Mouse (Mus musculus) regulatory T cell (primary cell): ENCODE data around the gene Ephx4.
"Not testable (repeated sequence)": the region's sequence is repeated elsewhere in the genome, so short reads cannot be mapped to it uniquely, and the experiment has no call there.

Experiments
- in situ Hi-C: fragments of 300-600 bp; cut with MboI, MseI; formaldehyde crosslinking; loops from one replicate; pipeline ENCODE4 v1.15.1; 2025; ENCODE audit warnings: high pct_unique_total_duplicates

The Ephx4 gene

DNA sequence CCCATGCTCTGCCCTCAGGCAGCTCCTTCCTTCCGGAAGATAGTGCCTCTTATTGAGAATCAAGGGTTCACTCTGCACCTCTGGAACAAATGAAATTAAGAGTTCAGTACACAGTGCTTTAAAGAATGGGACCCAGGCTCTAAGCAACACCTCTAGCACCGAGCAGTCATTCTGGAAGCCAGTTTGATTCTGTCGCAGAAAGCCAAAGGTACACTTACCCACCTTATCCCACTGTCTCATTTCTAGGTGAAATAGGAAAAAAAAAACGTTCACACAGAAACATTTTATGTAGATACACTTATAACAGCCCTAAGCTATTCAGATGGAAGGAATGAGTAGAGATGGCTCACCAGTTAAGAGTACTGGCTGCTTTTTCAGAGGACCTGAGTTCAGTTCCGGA is at the start of gene Ephx4:
Gene Ephx4, plus strand, starts transcription at position 301 of the 400 bp plus-strand sequence.
- in situ Hi-C loops, result no loop called here

DNA sequence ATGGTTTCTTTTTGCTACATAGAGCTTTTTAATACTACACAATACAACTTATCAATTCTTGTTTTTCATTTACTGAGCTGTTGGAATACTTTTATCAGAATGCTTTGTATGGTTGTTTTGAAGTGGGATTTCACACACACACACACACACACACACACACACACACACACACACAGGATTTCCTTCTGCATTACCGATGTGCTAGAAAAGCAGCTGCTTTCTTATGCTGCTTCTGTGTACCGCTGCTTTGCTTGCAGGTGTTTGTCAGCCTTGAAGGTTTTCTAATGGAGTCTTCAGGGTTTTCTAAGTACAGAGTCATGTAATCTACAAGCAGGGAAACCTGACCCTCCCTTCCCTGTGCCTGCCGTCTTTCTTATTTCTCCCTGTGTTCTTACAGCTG is 48.6 kb upstream of the Ephx4 start:
- in situ Hi-C loops, result no loop called here

DNA sequence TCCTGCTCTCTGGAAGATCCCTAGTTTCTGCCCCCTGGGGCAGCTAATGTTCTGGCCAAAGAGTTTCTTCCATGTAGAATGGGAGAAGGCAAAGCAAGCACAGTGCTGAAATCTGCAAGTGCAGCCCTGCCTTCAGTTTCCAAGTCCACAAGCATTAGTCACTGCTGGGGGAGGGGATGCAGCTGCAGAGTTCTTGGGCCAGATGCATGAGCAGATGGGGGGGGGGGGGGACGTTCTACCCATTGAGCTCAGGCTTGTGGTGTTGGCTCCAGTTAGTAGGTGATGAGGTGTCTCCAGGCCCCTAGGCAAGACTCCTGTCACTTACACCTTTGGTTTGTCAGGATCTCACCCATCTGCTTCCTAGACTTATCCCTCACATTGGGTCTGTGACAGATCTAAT is 46.7 kb upstream of the Ephx4 start:
- in situ Hi-C loops, result no loop called here

DNA sequence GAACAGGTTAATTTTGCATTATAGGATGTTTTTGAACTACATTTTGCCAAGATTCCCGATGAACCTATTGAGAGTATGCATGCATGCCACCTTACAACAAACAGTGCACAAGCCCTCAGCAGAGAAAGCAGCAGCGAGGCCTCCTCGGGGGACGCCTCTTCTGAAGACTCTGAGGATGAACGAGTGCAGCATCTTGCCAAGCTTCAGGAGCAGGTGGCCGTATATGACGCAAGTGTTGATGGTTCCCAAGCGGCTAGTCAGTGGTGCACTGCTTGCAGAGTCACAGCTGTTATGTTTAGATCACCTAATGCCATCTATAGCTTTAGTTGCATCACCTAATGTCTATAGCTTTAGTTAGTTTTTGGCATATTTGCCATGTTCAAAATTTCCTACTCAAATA is 44.8 kb upstream of the Ephx4 start:
- in situ Hi-C loops, result no loop called here

DNA sequence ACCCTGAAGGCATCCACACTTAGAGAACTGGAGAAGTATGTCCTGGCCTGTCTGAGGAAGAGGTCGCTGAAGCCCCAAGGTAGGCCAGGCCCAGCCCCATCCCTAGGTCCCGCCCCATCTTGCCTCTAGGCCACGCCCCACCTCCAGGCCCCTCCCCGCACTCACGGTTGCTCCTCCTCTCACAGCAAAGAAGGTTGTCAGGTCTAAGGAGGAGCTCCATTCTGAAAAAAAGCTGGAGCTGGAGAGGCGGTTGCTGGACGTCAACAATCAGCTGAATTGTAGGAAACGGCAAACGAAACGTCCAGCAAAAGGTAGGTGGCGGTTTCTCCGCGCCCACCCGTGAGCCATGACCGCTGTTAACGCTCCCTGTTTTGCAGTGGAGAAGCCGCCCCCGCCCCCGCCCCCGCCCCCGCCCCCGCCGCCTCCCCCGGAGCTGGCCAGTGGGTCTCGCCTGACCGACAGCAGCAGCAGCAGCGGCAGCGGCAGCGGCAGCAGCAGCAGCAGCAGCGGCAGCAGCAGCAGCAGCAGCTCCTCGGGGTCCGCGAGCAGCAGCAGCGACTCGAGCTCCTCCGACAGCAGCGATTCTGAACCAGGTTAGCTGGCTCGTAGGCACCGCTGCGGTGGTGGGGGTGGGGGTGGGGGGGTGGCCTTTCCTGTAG is 43.0 kb upstream of the Ephx4 start:
- in situ Hi-C loops, result no loop called here

DNA sequence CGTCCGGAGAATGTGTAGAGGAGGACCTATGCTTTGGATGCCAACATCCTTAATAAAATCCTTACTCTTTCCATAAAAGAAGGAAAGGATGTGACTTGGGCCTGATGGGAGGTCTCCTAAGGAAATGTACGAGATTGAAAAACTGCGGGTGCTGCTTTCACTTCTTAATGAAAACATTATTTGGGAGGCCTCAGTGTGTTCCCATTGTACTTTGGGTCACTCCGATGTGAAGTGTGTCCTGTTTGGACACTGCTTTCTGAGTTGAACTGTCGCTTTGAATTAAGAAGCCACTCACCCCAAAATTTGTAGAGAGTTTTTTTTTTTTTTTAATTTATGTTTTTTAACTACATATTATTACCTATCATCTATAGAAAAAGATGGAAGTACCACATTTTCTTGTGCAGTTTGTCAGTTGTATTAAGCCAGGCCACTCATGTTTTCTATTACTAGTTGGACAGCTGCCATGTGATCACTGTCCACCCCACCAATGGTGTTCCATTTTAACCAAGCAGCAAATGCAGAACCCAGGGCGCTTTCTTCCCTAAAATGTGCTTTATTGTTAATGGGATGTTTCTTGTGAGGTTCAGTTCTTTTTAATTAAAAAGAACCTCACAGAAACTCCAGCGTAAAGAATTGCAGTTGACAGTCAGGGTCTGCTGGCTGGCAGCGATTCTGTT is 42.3 kb upstream of the Ephx4 start:
- in situ Hi-C loops, result no loop called here

DNA sequence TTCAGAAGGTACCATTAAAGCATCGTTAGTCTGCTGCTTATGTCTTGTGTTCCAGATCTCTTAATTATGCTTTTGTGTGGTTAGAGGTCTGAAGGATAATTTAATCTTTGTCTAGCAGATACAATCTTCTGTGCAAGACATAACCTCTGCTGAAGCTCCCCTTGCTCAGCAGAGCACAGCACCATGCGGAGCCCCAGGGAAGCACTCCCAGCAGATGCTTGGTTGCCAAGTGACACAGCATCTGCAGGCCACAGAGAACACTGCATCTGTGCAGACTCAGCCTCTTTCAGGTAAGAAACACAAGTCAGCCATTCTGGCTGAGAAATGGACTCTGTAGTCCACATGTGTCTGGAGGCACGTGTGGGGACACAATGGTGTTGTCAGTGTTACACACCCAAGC is 32.5 kb upstream of the Ephx4 start:
- in situ Hi-C loops, result no loop called here

DNA sequence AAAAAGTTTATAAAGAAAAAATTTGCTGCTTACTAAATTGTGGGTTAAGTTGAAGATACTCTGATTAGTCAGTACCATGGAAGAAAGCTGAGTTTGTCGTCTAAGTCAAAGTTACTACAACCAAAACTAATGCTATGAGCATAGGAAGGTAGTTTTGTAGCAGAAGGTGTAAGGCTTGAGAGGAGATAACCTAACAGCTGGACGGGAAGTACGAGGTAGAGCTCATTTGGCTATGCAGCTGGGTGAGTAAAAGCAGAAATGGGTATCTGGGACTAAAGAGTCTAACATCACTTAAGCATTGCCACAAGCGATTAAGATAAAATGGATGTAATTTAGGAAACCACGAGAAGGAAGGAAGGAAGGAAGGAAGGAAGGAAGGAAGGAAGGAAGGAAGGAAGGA is 31.2 kb upstream of the Ephx4 start:
- in situ Hi-C loops, result no loop called here

DNA sequence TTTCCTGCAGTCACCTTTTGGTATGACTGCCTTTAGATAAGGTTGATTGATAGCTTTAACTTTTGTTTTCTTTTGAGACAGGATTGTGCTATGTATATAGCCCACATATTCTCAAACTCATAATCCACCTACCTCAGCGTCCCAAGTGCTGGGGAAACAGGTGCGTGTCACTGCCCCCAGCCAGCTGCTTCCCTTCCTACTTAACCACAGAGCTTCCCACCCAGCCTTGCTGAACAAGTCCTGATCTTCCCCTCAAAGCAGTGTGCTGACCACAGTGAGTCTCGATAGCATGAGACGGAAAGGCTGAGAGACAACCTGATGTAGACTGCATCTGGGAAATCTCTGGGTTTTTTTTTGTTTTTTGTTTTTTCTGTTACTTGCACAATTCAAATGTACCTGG is 29.3 kb upstream of the Ephx4 start:
- in situ Hi-C loops, result no loop called here

DNA sequence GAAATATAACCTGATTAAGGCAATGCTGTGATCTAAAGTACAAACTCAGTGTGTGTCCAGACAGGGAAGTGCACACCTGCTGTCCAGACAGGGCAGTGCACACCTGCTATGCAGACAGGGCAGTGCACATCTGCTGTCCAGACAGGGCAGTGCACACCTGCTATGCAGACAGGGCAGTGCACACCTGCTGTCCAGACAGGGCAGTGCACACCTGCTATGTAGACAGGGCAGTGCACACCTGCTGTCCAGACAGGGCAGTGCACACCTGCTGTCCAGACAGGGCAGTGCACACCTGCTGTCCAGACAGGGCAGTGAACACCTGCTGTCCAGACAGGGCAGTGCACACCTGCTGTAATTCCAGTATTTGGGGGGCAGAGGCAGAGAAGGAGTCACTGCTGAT is 16.1 kb upstream of the Ephx4 start:
- in situ Hi-C loops, result not testable (repeated sequence)

DNA sequence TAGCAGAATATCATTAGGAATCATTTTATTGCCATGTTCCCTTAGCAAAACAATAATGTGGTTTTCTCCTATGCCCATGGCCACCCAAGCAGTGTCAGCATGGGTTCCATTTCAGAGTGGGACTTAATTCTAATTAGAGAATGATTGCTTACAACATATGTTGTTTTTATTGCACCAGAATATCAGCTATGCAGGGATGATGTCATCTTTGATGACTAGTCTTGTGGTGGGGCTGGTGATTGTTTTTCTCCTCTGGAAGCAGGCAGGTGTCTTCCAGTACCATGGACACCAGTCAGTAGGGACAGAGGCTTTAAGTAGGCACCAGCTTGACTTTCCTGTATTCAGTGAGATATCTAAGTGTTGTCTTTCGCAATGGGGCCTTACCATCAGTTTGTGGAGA is 14.7 kb upstream of the Ephx4 start:
- in situ Hi-C loops, result no loop called here

DNA sequence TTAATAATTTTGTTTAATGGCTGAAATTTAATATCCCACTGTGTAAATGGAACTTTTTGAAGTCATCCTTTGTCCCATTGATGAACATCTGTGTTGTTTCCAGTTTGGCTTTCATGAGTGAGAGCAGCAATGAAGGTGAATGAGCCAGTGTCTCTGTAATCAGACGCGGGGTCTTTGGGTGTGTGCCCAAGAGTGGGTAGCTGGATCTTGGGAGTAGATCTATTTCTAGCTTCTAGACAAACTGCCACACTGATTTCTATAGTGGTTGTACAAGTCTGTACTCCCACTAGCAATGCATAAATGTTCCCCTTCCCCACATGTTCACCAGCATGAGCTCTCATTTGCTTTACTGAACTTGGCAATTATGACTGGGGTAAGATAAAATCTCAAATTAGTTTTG is 13.2 kb upstream of the Ephx4 start:
- in situ Hi-C loops, result no loop called here

DNA sequence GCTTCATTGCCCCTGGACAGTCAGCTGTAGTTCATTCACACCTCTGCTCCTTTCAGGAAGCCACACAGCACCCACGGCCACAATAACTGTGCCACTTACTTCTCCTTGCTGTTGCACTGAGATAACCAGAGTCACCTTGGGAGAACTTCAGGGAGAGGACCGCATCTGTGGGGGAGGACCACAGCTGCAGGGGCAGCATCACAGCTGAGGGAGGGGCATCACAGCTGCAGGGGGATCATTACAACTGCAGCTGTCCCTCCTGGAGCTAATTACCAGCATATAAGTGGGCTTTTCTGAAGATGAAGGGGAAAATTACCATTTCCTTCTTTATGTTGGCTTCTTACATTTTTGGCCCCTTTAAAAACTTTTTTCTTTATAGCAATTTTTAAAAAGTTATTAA is 8.1 kb upstream of the Ephx4 start:
- in situ Hi-C loops, result no loop called here

DNA sequence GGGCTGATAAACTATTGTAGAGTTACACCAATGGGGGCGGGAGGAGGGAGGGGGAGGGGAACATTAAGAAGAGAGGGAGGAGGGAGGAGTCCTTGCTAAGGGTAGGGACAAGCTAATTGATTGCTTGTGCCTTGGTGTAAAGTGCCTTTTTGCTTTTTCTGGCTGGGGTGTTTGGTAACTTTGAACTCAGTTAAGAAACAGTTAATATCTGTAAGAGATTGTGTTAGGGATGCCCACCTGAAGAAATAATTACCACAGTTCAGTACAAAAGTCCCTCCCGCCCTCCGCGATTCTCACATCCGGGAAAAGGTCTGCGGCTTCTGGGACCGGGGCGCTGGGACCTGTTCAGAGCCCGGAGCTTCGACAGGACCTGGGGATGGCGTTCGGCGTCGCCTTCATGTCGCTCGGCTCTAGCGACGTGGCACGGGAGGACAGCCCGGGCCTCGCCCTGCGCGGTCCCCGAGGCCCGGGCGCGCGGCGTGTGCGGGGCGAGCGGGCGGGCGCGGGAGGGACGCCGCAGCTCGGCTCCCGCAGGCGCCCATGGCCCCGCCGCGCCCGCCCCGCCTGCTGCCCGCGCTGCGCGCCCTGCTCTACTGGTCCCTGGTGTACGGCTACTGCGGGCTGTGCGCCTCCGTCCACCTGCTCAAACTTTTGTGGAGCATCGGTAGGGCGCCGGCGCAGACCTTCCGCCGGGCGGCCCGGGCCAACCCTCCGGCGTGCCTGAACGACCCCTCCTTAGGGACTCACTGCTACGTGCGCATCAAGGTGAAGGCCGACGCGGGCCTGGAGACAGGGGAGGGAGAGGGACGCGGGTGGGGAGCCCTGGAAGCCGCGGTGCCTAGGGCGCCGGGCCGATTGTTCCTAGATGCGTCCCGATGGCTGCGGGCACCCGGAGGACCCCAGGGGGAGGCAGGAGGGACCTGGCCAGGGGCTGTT is 743 bp downstream of the Ephx4 start:
- in situ Hi-C loops, result no loop called here

DNA sequence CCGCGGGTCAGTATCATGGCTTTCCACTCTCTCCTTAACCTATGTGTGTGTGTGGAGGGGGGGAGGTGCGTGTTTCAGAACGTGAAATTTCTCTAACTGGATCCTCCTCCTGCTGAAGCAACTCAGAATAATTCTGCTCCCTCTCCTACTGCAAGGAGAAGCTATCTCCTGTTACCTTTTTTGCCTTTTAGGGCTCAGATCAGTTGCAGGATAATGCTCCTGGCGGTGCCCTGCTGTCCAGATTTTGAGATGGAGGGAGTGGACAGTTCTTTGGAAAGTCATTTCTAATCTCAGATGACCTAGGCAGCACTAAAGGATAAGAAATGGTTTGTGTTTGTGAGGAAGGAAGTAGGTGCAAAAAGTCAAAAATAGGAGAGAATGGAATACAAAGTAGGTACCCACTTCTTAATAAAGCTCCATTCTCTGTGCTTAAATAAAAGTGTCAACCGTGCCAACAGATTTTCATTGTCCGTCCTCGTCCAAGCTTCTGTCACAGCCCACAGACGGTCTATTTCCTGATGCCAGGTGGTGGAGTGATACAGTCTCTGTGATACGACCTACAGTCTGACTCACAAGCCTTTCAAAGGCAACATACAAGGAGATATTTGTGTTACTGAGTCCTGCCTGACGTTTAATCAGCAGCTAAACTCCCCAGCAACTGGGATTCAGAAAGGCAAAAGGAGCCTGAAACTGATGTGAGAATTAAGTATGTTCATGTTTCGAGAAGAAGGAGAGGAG is 1.6 kb downstream of the Ephx4 start:
- in situ Hi-C loops, result no loop called here

DNA sequence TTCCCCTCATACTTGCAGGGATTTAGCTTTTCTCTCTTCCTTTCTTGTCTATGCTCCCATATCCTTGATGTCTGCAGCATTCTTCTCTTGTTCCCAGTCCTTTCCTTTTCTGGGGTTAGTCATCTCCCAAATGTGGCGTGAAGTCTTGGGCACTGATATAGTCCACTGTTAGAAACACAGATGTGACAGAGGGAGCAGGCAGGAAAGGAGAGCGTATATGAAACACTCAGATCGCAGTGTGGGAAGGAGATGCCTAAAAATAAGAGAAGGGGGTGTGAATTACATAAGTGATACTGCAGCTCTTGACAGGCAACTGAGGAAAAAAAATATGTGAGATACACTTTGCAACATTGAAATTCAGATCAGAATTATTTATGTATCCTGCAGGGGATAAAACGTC is 2.8 kb downstream of the Ephx4 start:
- in situ Hi-C loops, result no loop called here

DNA sequence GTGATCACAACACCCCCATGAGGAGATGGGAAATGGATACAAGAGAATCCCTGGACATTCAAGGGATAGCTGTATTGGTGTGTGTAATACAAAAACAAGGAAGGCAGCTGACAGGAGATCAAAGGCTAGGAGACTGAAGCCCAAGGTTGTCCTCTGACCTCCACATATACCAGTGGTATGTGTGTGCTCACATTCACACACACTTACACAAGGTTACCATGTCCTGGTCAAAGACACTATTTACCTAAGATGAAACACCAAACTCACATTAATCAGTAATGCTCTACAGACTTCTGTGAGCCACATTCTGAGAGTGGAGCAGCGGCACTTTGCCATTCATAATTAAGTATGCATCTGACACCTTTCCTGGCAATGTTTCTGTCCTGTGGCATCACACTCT is 7.8 kb downstream of the Ephx4 start:
- in situ Hi-C loops, result no loop called here

DNA sequence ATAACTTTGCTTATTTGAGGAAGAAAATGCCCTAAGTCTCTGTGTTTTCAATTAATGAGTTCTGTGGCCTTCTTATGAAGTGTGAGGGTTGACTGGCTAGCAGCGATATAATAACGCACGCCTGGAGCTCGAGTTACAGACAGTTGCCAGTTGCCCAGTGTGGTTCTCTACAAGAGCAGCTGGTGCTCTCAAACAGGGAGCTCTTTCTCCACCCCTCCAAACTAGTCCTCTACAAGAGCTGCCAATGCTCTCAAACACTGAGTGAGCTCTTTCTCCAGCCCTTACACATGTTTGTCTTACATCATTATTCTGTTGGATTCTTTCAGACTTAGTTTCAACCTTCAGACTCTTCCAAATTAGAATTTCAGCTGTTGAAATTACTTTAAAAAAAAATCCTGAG is 8.8 kb downstream of the Ephx4 start:
- in situ Hi-C loops, result no loop called here

DNA sequence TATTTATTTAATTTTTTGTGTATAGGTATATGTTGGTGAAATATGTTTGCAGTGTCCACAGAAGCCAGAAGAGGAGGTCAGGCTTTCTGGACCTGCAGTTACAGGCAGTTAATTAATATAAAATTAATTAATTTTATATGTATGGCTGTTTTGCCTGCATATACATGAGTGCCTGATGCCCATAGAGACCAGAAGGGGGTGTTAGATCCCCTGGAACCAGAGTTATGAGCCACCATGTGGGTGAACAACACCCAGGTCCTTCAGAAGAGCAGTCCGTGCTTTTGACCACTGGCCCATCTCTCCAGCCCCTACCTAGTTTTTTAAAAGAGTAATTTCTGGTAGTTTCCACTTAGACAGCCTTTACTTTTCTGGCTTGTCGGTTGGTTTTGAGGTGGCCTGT is 9.7 kb downstream of the Ephx4 start:
- in situ Hi-C loops, result no loop called here

DNA sequence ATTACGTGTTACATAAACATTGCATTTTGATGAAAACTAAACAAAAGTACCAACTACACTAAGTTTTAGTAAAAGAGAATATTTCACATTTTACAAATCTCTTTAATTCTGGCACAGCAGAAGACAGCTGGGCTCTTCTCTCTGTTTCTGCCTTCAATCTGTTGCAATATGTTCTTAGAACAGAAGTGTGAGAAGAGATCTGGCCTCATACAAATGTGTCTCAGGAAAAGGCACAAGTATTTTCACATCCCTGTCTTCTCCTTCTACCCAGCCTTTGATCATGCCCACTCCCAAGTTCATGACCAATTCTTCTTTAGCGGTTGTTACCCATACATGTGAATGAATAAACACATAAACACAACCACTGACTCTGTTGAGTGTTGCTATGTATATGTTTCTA is 12.6 kb downstream of the Ephx4 start:
- in situ Hi-C loops, result no loop called here

DNA sequence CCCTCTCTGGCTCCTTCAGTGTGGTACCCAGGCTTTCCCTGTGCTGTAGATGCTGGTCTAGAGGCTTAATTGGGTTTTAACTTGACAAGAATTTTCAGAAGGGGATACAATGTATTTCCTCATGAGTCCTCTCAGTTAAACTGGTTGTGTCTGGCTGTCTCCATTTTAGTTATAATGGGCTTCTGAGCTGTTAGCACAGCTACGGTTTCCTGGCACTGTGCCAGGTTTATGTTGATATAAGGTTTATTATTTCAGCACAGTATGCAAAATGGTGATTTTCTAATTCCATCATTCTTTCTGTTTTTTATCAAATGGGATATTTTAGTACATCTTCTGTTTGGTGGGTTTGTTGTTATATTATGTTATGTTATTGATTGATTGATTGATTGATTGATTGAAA is 19.1 kb downstream of the Ephx4 start:
- in situ Hi-C loops, result no loop called here

DNA sequence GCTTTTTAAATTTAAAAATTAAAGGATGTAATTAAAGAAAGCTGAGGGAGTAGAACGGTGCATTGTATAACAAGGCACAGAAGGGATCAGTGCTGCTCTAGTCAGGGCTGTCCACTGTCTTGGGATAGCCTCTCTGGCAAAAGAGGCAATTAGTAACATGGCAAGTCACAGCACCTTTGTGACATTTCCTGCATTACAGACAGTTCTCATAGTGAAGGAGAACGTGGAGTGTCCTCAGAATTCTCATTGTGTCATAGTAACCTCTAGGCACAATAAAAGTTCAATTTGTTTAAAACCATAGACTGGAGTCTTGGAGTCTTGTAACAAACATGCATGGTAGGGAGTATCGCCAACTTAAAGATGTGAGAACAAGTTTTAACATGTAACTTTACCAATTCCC is 28.7 kb downstream of the Ephx4 start, which contains the start of gene Lpcat2b:
Gene Lpcat2b, plus strand, starts transcription at position 301 of the 400 bp plus-strand sequence.
- in situ Hi-C loops, result no loop called here
